Mouse (Mus musculus) gonadal fat pad, adult 2 months (tissue): ENCODE data around the gene Rac1. TPM values are rescaled to one million over a fixed set of nuclear protein-coding genes. Genes with fewer than 3 reads are reported as not detected.
"Not testable (repeated sequence)": the region's sequence is repeated elsewhere in the genome, so short reads cannot be mapped to it uniquely, and the experiment has no call there.

Experiments used
- DNase-seq: peaks from one replicate; pipeline ENCODE4 v3.0.0-alpha.2; 2012; ENCODE audit warnings: low read depth
- polyA plus RNA-seq: library from polyadenylated mRNA; depleted of rRNA; stranded (reverse); fragments of >200 nt; gene quantifications from 2 replicates; pipeline ENCODE4 v1.2.3, GENCODE M21; 2012

Rac1 gene
- polyA plus RNA-seq, 1 experiment, result 340 TPM

DNA sequence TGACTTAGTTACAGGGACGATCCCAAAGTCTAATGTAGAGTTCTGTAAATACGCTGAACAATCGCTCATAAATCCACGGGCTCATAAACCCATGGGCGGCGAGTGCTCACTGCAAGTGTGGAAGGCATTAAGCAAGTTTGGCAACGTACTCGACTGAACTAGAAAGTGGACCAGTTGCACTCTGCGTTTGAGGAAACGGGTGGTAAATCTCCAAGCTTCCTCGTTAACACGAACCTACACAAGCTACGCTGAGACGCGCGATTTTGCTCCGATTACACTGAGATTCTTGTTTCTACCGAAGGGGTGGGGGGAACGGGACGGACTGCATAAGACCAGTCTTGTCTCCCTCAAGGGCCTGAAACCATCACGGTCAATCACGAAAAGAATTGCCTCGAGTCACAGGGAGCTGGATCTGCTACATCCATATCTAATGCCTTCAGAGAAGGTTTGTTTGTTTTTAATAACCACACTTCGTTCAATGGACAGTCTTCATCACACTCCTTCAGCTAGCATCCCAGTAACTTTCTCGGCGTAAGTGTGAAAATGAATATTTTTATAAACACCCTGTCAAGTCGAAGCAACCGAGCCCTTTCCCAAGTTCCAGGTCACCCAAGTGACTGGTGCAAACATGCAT lies 1.0 kb downstream of the Rac1 start:
- no peak for DNase-seq

GRCm38 (mm10) chr5:143525454-143526225 lies 2.2 kb downstream of the Rac1 start:
- DNase-seq, result no peak

GRCm38 (mm10) chr5:143522882-143523281 lies 5.0 kb downstream of the Rac1 start:
- DNase-seq, result no peak

- DNase-seq, result no peak
Measured at GRCm38 (mm10) chr5:143520415-143520814, 7.4 kb downstream of the Rac1 start.

GRCm38 (mm10) chr5:143518045-143518591 lies 9.7 kb downstream of the Rac1 start:
- no peak for DNase-seq

- DNase-seq, result no peak
Measured at GRCm38 (mm10) chr5:143517436-143517835, 10.4 kb downstream of the Rac1 start.

GRCm38 (mm10) chr5:143517005-143517404 lies 10.8 kb downstream of the Rac1 start:
- no peak for DNase-seq

GRCm38 (mm10) chr5:143514878-143515277 lies 13.0 kb downstream of the Rac1 start:
- no peak for DNase-seq

GRCm38 (mm10) chr5:143512305-143512704 lies 15.5 kb downstream of the Rac1 start:
- DNase-seq, result no peak

DNA sequence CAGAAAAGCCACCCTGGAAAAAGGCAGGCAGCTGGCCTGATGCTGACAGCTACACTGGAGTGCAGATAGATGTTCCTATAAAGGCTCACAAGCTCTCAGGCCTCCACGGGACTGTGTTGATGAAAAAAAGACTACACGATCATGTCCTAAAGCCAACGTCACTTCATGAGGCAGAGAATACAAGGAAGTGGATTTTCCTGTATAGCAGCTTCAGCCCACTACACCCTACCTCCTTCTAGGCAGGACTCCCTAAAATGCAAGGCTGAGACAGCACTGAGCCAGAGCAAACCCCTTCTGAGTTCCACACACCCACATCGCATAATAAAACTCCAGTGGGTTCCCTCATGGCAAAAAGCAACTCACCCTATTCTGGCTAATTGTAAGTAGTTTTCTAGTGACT lies 16.3 kb downstream of the Rac1 start:
- DNase-seq, result no peak

DNA sequence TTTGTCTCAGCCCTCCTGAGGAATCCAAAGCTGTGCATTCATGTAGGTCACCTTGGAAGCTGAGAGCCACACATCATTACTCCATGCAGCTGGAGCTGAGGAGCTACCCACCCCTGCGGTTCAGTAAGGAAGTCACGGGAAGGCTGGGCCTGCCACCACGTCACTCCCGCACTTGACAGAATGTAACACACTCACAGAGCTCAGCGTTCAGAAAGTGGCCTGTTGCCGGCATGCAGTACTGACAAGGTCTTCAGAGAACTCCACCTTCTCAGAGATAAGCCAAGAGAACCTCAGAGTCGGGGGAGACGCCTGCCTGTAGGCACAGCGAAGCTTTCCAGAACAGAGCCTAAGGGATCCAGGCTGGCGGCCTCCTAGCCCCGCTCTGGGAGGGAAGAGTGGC lies 18.1 kb downstream of the Rac1 start:
- DNase-seq, result no peak

DNA sequence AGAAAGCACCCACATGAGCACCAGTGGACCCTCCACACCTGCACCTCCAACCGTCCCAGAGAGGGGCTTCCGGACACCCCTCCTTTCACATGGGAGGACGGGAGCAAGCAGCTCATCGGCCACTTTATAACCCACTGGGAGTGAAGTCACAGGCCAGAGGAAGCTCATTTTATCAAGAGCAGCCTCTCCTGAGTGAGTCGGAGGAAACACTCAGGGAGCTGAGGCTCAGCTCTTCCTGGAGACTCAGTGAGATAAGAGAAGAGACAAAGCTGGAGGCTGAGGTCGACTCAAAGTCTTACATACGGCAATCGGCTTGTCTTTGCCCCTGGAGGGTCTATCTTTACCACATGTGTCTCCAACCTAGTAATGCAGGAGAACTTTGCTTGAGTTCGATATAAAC lies 18.5 kb downstream of the Rac1 start:
- DNase-seq, result no peak

DNA sequence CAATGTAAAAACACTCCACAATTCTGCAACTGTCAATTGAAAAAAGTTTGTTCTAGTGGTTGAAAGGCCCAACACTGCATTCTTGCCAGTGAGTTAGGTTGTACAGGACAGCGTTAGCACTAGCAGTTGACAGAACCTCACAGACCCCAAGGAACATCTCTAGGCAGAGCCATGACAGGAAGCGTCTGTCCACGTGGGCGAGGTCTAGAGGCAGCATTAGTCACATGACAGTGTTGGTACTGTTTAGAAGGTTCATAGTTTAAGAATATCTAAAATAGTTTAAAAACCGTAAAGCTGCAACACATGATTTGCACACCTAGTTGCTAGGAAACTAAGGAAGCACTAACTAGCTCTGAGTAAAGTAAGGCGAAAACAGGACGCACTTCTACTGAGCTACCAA lies 22.3 kb downstream of the Rac1 start:
- DNase-seq, result no peak

GRCm38 (mm10) chr5:143505056-143505455 lies 22.8 kb downstream of the Rac1 start:
- DNase-seq, result no peak

GRCm38 (mm10) chr5:143504453-143504852 lies 23.4 kb downstream of the Rac1 start:
- DNase-seq, result no peak

DNA sequence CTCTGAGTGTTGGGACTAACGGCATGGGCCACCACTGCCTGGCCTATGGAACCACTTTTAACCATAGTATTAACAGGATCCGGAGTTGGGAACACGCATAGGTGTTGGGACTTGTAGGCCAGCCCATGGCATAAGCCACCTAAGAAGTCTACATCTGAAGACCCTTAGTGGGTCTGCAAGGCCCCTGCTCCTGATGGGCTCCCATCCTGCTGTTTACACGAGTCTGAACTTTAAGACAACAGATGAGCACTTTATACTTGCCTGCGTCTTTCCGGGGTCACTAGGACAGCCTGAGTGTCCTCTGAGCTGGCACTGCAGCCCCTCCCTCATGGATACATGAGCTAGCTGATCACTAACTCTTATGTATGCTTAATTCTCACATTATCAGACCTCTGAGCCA lies 24.1 kb downstream of the Rac1 start:
- DNase-seq, result no peak

DNA sequence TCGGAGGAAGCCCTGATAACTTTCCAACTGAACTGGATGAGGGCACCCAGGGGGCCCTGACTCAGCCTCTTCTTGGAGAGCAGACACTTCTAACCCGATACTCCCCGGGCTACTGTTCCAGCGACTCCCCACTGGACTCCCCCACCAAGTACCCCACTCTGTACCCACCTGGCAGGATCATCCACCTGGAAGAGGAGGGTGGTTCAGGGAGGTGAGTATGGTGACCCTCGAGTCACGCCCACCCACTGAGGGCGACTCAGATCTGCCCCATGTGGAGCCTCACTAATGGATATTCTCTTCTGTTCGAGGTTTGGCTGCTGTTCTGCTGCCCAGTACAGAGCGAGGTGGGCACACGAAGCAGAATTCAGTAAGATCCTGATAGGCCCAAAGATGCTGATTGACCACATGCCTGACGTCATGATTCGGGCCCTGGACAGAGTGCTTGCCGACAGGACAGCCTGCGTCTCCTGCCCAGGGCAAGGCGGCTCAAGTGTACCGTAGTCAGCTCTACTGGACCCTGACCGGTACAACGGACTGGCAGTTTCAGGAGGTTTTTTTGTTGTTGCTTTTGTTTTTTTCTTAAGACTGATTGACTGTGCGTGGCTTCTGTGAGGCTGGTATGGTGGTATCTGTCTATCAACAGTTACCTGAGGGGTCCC lies 24.8 kb downstream of the Rac1 start:
- DNase-seq, result no peak

- no peak for DNase-seq
Measured at GRCm38 (mm10) chr5:143501649-143502048, 26.2 kb downstream of the Rac1 start.

GRCm38 (mm10) chr5:143501140-143501539 lies 26.7 kb downstream of the Rac1 start:
- no peak for DNase-seq

DNA sequence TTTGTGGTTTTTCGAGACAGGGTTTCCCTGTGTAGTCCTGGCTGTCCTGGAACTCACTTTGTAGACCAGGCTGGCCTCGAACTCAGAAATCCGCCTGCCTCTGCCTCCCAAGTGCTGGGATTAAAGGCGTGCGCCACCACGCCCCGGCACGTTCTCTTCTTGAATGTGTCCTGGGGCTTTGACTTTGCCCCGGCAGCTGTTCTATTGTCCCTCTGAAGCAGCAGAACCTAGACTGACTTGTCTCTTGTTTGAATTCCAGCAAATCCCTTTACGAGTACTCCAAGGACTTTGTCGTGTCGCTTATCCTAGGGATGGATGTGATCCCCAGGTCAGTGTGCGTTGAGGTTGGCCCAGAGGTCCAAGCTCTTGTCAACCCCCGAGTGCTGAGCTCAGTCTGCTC lies 27.1 kb downstream of the Rac1 start:
- not testable (repeated sequence) for DNase-seq

DNA sequence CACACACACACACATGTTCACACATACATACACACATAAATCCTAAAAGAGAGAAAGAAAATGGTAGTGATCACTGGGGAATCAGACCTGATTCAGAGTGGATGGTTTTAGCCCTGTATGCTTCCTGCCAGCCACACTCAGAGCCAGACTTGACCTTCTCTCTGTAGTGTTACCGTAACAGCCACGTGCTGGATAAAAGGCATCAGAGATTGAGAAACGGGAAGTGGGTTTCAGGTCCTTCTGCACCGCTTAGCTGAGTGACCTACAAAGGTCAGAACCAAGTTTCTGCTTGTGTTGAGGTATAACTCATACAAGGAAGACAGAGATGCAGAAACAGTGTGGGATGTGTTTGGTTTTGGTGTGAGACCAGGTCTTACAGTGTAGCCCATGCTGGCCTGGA lies 28.1 kb downstream of the Rac1 start:
- DNase-seq, result no peak

- no peak for DNase-seq
Measured at GRCm38 (mm10) chr5:143499197-143499596, 28.6 kb downstream of the Rac1 start.

GRCm38 (mm10) chr5:143497451-143497850 lies 30.4 kb downstream of the Rac1 start:
- DNase-seq, result no peak
